Mouse (Mus musculus) midbrain, embryonic 15.5 days (tissue): Measurements from ENCODE around the gene Msi2. TPM values are rescaled to one million over a fixed set of nuclear protein-coding genes. Genes with fewer than 3 reads are reported as not detected.

Experiments used
- ATAC-seq: fragments of 200-750 bp; cut with Nextera tagmentation; replicated peaks from 2 replicates; pipeline ENCODE4 v1.8.0; 2017; ENCODE audit warnings: moderate TSS enrichment
- H3K27ac ChIP-seq: fragments of 300-500 bp; sonication (generic); 2 replicates; pipeline ENCODE4 v1.5.1; 2015; ENCODE audit warnings: mild to moderate bottlenecking, inconsistent platforms
- H3K27me3 ChIP-seq: fragments of 300-500 bp; sonication (generic); replicated peaks from 2 replicates; pipeline ENCODE4 v1.6.1; 2015; ENCODE audit warnings: inconsistent platforms
- H3K36me3 ChIP-seq: fragments of 300-500 bp; sonication (generic); replicated peaks from 2 replicates; pipeline ENCODE4 v1.6.1; 2015; ENCODE audit warnings: inconsistent platforms
- H3K4me1 ChIP-seq: fragments of 300-500 bp; sonication (generic); 2 replicates; pipeline ENCODE4 v1.6.1; 2015; ENCODE audit warnings: inconsistent platforms
- H3K4me2 ChIP-seq: fragments of 300-500 bp; sonication (generic); 2 replicates; pipeline ENCODE4 v1.6.1; 2015; ENCODE audit warnings: inconsistent platforms, mild to moderate bottlenecking, moderate library complexity
- H3K4me3 ChIP-seq: fragments of 300-500 bp; sonication (generic); 2 replicates; pipeline ENCODE4 v1.5.1; 2015; ENCODE audit warnings: mild to moderate bottlenecking, inconsistent platforms
- H3K9ac ChIP-seq: fragments of 300-500 bp; sonication (generic); 2 replicates; pipeline ENCODE4 v1.6.1; 2015; ENCODE audit warnings: mild to moderate bottlenecking, inconsistent platforms
- H3K9me3 ChIP-seq: fragments of 300-500 bp; sonication (generic); 2 replicates; pipeline ENCODE4 v1.6.1; 2016; ENCODE audit warnings: inconsistent platforms
- WGBS: fragments of 180-500 bp; shearing (Covaris S2); methylation state at CpG from one replicate; pipeline ENCODE4 v1.1.7; 2015; ENCODE audit warnings: mixed read lengths; 5-methylcytosine and 5-hydroxymethylcytosine counted together
- polyA plus RNA-seq: library from polyadenylated mRNA; unstranded; fragments of >200 nt; fragmentation: Nextera tagmentation; extraction: Ambion mirVana; gene quantifications from 2 replicates; pipeline ENCODE4 v1.2.1, GENCODE M21; 2015

Msi2 gene
- polyA plus RNA-seq, 1 experiment from 2014 or later, result 33.6 TPM

DNA sequence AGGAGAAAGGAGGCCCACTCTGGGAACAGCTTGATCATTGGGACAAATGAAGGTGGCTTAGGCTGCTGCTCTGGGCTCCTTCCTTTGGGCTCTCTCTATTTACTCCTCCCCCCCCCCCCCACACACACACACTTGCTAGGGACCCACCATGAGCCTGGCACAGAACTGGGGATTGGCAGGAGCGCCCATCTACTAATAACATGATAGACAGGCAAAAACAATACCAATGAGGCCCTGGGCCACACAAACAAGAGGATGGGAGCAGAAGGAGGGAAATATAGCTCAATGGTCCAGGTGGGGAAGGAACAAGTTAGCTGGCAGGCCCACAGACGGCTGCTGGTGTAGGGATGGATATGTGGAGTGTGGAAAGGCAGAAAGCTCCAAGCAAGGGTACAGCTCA, 203.0 kb downstream of the Msi2 start:
- Histone ChIP-seq H3K9ac (no peak overlapping the region), H3K4me1 (peaks cover 59% of the 10 kb centered on the region), H3K36me3 (no peaks in the 10 kb centered on the region), H3K9me3 (no peaks in the 10 kb centered on the region), H3K27me3 (no peaks in the 10 kb centered on the region), H3K4me2 (no peak overlapping the region), H3K4me3 (no peak overlapping the region), H3K27ac (0 out of 2 replicates have a peak overlapping the region, but pooled peaks have one; percentile 51)
- no peak for ATAC-seq
- 80% methylated on average over 2 of the region's 2 CpGs for WGBS

DNA sequence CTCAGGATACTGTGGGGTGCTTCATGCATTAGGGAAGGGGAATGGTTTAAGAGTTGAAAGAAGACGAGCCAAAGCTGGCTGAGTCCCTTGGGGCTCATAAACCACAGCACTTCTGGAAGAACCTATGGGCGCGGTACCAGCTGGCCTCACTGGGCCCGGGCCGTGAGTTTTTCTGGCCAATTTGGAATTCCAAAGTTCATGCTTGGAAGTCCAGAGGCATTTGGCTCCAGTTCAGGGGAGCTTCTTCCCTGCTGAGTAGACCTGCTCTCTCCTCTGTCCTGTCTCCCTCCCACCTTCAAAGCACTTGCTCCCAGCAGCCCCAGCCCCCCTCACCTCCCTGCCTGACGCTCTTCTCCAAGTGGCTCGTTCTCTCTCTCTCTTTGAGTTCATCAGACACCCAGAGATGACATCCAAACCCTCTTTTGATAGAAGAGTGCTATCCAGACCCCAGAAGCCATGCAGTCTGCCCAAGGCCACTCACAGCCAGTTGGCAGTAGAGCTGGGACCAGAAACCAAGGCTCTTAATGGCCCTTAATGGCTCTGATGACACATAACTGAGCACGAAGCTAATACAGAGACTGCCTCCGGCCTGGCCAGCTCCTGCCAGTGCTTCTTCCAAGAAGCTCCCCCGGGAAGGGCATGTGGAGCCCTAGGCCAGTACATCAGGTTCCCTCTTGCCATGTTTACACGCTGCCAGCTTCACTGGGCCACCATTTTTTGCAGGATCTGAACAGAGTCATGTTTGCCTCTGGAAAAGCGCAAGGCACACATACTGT, 204.0 kb downstream of the Msi2 start:
- ATAC-seq, result no peak
- Histone ChIP-seq H3K27ac (peak overlapping the region; percentile 39; the same call in 1 of the 2 replicates), H3K4me2 (no peak overlapping the region), H3K4me3 (no peak overlapping the region), H3K4me1 (peaks cover 58% of the 10 kb centered on the region), H3K36me3 (no peaks in the 10 kb centered on the region), H3K9me3 (no peaks in the 10 kb centered on the region), H3K27me3 (no peaks in the 10 kb centered on the region), H3K9ac (no peak overlapping the region)
- 76% methylated on average over 12 of the region's 12 CpGs for WGBS

DNA sequence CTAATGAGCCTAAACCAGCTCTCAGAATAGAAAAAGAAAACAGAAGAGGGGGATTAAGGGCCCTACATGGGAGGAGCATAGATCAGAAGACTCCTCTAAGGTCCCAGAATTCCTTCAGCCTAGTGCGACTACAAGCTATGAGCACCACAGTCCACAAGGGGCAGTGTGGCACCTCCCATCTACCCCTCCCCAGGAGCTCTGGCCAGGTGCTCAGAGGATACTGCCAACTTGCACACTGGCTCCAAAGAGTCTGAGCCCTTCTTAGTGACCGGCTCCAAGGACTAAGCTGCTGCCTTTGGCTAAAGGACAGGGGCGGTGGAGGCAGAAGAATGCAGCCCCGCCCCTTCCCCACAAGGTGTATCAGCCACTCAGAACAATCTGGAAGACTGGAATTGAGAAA, 205.7 kb downstream of the Msi2 start:
- no peaks in the 10 kb centered on the region for H3K36me3 ChIP-seq
- no peak overlapping the region for H3K4me3 ChIP-seq
- H3K27me3 ChIP-seq, result no peaks in the 10 kb centered on the region
- no peak overlapping the region for H3K9ac ChIP-seq
- H3K4me1 ChIP-seq, result peaks cover 70% of the 10 kb centered on the region
- H3K27ac ChIP-seq, result 0 out of 2 replicates have a peak overlapping the region, but pooled peaks have one; percentile 5
- no peaks in the 10 kb centered on the region for H3K9me3 ChIP-seq
- WGBS, result 28% methylated on average over 4 of the region's 4 CpGs
- ATAC-seq, result no peak
- no peak overlapping the region for H3K4me2 ChIP-seq

DNA sequence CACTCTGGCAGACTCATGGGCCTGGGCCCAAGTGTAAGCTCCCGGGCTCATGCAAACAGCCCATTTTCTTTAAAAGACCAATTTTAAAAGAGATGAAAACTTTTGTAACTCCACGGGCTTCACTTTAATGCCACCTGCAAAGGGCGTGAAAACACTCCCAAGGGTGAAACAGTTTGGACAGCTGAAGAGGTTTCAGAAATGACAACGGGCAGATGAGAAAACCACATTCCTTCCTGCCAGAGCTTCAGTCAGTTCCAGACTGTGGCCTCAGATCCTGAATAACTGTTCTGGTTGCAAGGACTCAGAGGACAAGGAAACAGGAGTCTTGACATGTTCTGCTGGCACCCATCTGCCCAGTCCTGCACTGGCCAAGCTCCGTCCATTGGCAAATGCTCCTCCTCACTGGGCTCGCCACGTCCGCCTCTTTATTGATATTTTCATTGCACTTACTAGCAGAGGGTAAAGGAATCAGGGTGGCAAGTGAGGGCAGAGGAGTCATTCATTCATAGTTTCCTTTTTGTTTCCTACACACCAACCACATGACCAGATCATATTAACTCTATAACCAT, 207.9 kb downstream of the Msi2 start:
- Histone ChIP-seq H3K27ac (no peak overlapping the region), H3K4me3 (no peak overlapping the region), H3K4me1 (peaks cover 67% of the 10 kb centered on the region), H3K36me3 (no peaks in the 10 kb centered on the region), H3K27me3 (no peaks in the 10 kb centered on the region), H3K4me2 (no peak overlapping the region), H3K9me3 (no peaks in the 10 kb centered on the region), H3K9ac (no peak overlapping the region)
- WGBS, result 84% methylated on average over 8 of the region's 8 CpGs
- ATAC-seq, result no peak

DNA sequence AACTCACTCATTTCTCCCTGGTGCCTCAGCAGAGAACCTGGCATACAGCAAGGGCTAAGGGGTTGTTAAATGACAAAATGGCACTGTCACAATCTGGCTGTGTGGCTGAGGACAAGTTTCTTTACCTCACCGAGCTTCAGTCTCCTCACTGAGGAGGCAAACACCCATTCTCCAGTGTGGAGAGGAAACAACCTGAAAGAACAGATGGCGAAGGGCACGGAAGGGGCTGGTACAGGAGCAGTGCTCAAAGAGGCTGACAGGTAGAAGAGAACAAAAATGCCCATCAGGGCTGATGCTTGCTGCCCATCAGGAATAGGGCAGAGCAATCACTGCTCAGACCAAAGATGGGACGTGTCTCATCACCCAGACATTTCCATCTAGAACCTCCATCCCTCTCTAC, 208.8 kb downstream of the Msi2 start:
- Histone ChIP-seq H3K4me1 (peaks cover 62% of the 10 kb centered on the region), H3K9me3 (no peaks in the 10 kb centered on the region), H3K4me3 (no peak overlapping the region), H3K36me3 (no peaks in the 10 kb centered on the region), H3K9ac (no peak overlapping the region), H3K27ac (0 out of 2 replicates have a peak overlapping the region, but pooled peaks have one; percentile 10), H3K27me3 (no peaks in the 10 kb centered on the region), H3K4me2 (no peak overlapping the region)
- 87% methylated on average over 4 of the region's 4 CpGs for WGBS
- no peak for ATAC-seq

DNA sequence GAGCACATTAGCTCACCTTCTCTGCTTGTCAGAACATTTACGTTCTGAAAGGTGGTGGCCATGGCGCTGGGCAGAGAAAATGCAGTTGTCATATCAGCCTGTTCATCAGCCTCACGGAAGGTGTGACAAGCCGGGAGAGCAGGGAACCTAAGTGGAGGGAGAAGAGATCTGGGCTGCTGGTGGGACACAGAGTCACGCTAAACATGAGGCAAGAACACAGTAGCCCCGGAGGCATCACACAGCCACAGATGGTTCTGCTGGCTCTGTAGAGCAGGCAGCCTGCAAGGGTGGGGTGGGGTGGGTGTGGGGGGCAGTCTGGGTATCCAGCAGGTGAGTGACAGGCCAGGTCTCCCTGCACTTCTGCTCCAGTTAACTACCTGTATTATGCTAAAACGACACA, 210.2 kb downstream of the Msi2 start:
- H3K4me3 ChIP-seq, result no peak overlapping the region
- H3K4me2 ChIP-seq, result no peak overlapping the region
- 54% methylated on average over 7 of the region's 7 CpGs for WGBS
- 0 out of 2 replicates have a peak, but pooled peaks have one; percentile 46 for ATAC-seq
- peak overlapping the region; percentile 14; the same call in 1 of the 2 replicates for H3K27ac ChIP-seq
- H3K27me3 ChIP-seq, result no peaks in the 10 kb centered on the region
- no peaks in the 10 kb centered on the region for H3K36me3 ChIP-seq
- H3K9ac ChIP-seq, result peak overlapping the region; percentile 1; the same call in 1 of the 2 replicates
- peaks cover 58% of the 10 kb centered on the region for H3K4me1 ChIP-seq
- no peaks in the 10 kb centered on the region for H3K9me3 ChIP-seq

DNA sequence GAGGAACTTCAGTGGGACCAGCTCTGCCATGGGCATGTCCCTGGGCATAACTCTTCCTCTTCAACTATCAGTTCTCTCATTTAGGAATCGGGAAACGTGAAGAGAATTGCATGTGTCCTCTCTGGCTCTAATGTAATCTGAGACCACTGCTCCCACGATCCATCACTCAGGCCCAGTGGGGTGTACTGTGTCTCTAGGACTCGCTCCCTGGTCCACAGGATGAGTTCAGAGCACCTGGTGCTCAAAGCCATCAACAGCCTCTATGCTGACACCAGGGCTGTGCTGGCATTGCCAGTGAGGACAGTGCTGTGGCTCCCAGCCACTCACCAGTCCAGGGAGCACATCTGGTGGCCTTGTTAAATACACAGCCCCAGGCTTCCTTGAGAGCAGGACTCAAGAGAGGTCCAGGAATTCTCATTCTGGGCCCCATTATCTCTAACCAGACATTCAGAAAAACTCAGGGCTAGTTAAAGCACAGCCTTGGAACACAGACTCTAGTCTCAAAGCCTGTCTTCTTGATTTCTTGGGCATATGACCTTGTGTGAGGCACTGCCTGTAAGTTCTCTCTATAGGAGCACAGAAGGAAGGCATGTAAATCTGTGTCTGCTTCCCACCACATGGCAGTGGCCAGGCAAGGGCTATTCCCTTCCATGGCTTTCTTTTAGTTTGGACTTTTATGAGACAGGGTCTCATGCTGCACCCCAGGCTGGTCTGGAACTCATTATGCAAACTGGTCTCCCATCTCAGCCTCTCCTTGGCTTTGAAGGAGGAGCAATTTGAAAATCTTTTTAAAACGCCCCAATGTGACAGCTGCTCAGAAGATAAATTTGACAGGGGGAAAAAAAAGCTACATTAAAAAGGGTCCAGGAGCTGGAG, 211.5 kb downstream of the Msi2 start:
- Histone ChIP-seq H3K4me3 (no peak overlapping the region), H3K4me1 (peaks cover 48% of the 10 kb centered on the region), H3K36me3 (no peaks in the 10 kb centered on the region), H3K4me2 (no peak overlapping the region), H3K27ac (peak overlapping the region; percentile 28), H3K27me3 (no peaks in the 10 kb centered on the region), H3K9ac (no peak overlapping the region), H3K9me3 (no peaks in the 10 kb centered on the region)
- 0 out of 2 replicates have a peak, but pooled peaks have one; percentile 24 for ATAC-seq
- 59% methylated on average over 5 of the region's 5 CpGs for WGBS

DNA sequence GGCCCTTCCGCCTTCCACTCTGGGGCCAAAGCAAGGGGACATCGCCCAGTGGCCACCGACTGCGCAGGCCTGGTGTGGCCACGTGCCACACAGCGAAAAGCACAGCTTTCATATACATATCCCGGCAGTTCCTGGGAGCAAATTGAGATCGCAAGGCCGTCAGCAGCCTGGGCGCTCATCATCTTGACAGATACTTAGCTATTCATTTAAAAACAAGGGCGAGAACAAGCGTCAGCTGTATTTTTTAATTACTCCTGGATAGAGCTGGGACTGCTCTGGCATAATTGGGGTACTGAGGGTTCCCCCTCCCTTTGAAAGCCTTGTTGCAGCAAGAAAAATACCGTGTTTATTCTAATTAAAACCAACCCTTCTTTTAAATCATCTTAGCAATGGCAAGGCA, 212.2 kb downstream of the Msi2 start:
- Histone ChIP-seq H3K9ac (no peak overlapping the region), H3K9me3 (no peaks in the 10 kb centered on the region), H3K27me3 (no peaks in the 10 kb centered on the region), H3K36me3 (no peaks in the 10 kb centered on the region), H3K4me1 (peaks cover 48% of the 10 kb centered on the region), H3K27ac (0 out of 2 replicates have a peak overlapping the region, but pooled peaks have one; percentile 28), H3K4me2 (no peak overlapping the region), H3K4me3 (no peak overlapping the region)
- 62% methylated on average over 13 of the region's 13 CpGs for WGBS
- ATAC-seq, result no peak

DNA sequence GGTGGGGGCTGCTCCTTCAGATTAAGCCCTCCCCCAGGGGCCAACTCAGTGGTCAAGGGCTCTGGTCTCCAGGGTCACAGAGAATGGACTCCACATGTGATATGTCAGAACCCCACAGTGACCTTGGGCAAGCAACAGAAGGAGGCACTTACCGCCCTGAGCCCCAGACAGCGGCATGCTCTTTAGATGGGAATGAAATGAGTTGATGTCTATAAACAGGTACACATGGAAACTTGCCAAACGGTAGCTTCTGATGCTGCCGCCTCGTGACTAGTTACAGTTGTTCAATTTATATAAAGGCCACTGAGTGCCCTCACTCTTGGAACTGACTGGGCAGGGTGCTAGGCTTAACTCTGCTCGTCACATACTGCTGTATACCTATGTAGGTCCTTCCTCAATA, 215.7 kb downstream of the Msi2 start:
- WGBS, result 83% methylated on average over 6 of the region's 6 CpGs
- Histone ChIP-seq H3K4me3 (no peak overlapping the region), H3K36me3 (no peaks in the 10 kb centered on the region), H3K4me1 (peaks cover 38% of the 10 kb centered on the region), H3K4me2 (no peak overlapping the region), H3K9me3 (no peaks in the 10 kb centered on the region), H3K27ac (no peak overlapping the region), H3K9ac (no peak overlapping the region), H3K27me3 (no peaks in the 10 kb centered on the region)
- ATAC-seq, result no peak

DNA sequence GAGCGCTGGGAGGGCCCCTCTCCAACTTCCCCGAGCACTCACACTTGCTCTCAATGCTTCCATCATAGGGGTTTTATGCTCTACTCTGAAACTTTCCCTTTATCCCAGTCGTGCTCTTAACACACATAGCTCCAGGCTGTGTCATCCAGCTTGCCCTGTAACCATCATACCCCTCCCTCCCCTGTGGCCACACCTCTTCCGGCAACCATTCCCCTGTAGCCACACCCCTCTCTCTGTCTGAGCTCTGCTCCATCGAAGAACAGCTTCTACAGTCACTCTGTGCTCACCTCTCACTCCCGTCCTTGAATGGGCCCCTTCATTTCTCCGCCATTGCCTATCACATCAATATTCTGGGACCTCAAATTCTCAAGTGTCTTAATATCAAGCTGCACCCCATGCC, 219.8 kb downstream of the Msi2 start:
- Histone ChIP-seq H3K4me2 (no peak overlapping the region), H3K27ac (no peak overlapping the region), H3K9me3 (no peaks in the 10 kb centered on the region), H3K4me1 (peaks cover 34% of the 10 kb centered on the region), H3K36me3 (no peaks in the 10 kb centered on the region), H3K4me3 (no peak overlapping the region), H3K9ac (no peak overlapping the region), H3K27me3 (no peaks in the 10 kb centered on the region)
- WGBS, result 65% methylated on average over 7 of the region's 7 CpGs
- no peak for ATAC-seq

DNA sequence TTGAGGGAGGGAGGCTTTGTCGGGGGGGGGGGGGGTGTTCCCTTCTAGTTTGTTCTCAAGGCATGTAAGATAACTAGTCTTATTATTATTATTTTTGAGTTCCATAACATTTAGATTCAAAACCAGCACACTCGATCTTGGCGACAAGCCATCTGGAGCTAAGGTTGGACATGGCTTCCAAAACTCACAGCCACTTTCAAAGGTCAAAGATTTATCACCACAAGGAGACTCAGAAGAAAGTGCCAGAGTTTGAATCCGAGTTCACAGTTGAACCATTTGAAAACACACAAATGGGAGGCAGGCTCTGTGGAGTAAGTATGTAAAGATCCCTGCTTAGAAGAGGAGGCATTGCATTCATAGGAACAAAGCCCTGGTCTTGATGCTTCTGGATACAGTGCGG, 221.9 kb downstream of the Msi2 start:
- Histone ChIP-seq H3K4me2 (no peak overlapping the region), H3K27ac (no peak overlapping the region)

DNA sequence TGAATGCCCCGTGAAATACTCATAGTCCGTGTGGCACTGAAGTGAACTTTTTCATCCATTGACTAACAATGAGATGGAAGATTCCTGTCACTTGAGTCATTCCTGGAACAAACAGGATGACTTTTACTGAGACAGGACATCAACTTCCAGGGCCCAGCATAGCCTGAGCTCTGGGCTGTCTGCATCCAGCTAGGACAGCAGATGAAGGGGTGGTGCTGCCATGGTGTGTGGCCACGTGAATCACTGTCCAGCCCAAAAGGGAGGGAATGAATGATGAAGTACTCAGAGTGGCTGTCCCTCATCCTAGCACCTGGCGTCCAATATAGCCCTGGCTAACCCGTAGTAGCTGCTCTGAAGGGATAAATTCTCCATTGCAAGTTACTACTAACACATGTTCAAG, 222.6 kb downstream of the Msi2 start:
- no peak overlapping the region for H3K4me3 ChIP-seq
- H3K27me3 ChIP-seq, result no peaks in the 10 kb centered on the region
- WGBS, result 79% methylated on average over 5 of the region's 5 CpGs
- ATAC-seq, result no peak
- no peak overlapping the region for H3K9ac ChIP-seq
- H3K27ac ChIP-seq, result no peak overlapping the region
- peaks cover 40% of the 10 kb centered on the region for H3K4me1 ChIP-seq
- no peaks in the 10 kb centered on the region for H3K9me3 ChIP-seq
- H3K36me3 ChIP-seq, result no peaks in the 10 kb centered on the region
- H3K4me2 ChIP-seq, result no peak overlapping the region

More for the DNA sequence above, 221.9 kb downstream of the Msi2 start:
- ATAC-seq, result no peak
- Histone ChIP-seq H3K36me3 (no peaks in the 10 kb centered on the region), H3K4me3 (no peak overlapping the region), H3K4me1 (peaks cover 43% of the 10 kb centered on the region), H3K9ac (no peak overlapping the region), H3K27me3 (no peaks in the 10 kb centered on the region), H3K9me3 (no peaks in the 10 kb centered on the region)
- WGBS, result 86% methylated on average over 5 of the region's 5 CpGs
